8 mouse cellular contexts compared by ENCODE assay signal in genomic region chr10:114800331-114801304, GRCm38 (mm10). TPM values are rescaled to one million over a fixed set of nuclear protein-coding genes. Genes with fewer than 3 reads are reported as not detected.
DNase-seq lines count a peak whose midpoint lies in the region; ATAC-seq lines count a peak whose summit lies in the region.

No protein-coding gene starts in this region.

- peak overlapping the region; percentile 62 for H3K4me3 ChIP-seq in forebrain, embryonic 10.5 days
- H3K4me3 ChIP-seq in limb, embryonic 15.5 days, result peak overlapping the region; percentile 62

- peaks cover 26% of the 10 kb centered on the region for H3K4me1 ChIP-seq in forebrain, embryonic 10.5 days
- peaks cover 20% of the 10 kb centered on the region for H3K4me1 ChIP-seq in limb, embryonic 15.5 days

- peak; percentile 12 for DNase-seq in kidney, postnatal 10 days
- DNase-seq in kidney, adult 11 months, result no peak
- DNase-seq in cerebellum, adult 11-12 months, result peak; percentile 72
- DNase-seq in forebrain, embryonic 10.5 days (ENCODE audit: extremely low spot score, low spot score), result peak; percentile 25
- peak; percentile 36 for DNase-seq in right cerebral cortex, postnatal 4 days
- no peak for DNase-seq in spleen, postnatal 36 days (ENCODE audit: low spot score in 2 of 2)

- no peak for ATAC-seq in limb, embryonic 15.5 days (ENCODE audit: insufficient number of reproducible peaks, low FRiP score, low TSS enrichment, low read depth)
- no peak for ATAC-seq in megakaryocyte-erythroid progenitor cell, adult 5-6 weeks (replicated peaks; ENCODE audit: low FRiP score, low TSS enrichment, poor library complexity, severe bottlenecking)

- 0 out of 2 replicates have a peak overlapping the region, but pooled peaks have one; percentile 14 for H3K9ac ChIP-seq in limb, embryonic 15.5 days

- peaks cover 75% of the 10 kb centered on the region for H3K27me3 ChIP-seq in forebrain, embryonic 10.5 days (ENCODE audit: poor library complexity, severe bottlenecking)
- peaks cover 41% of the 10 kb centered on the region for H3K27me3 ChIP-seq in limb, embryonic 15.5 days

- H3K4me2 ChIP-seq in limb, embryonic 15.5 days, result peak overlapping the region; percentile 96

- WGBS in forebrain, embryonic 10.5 days, result 9% methylated on average over 75 of the region's 75 CpGs
- 5% methylated on average over 75 of the region's 75 CpGs for WGBS in limb, embryonic 15.5 days

- H3K36me3 ChIP-seq in forebrain, embryonic 10.5 days (replicated peaks), result no peaks in the 10 kb centered on the region
- no peaks in the 10 kb centered on the region for H3K36me3 ChIP-seq in limb, embryonic 15.5 days

- H3K9me3 ChIP-seq in forebrain, embryonic 10.5 days, result no peaks in the 10 kb centered on the region
- no peaks in the 10 kb centered on the region for H3K9me3 ChIP-seq in limb, embryonic 15.5 days

- no peak overlapping the region for H3K27ac ChIP-seq in forebrain, embryonic 10.5 days
- H3K27ac ChIP-seq in limb, embryonic 15.5 days, result no peak overlapping the region

RNA-seq across cellular contexts. Expression of gene Trhde, which starts 1.5 kb away (rescaled TPM):
- 0.10 and 0.24 TPM in 2 replicates for polyA plus RNA-seq in forebrain, embryonic 10.5 days (2016; fragmentation: Nextera tagmentation; extraction: Ambion mirVana)
- polyA plus RNA-seq in limb, embryonic 15.5 days (2015; fragmentation: Nextera tagmentation; extraction: Ambion mirVana), result 1.4 and 2.3 TPM in 2 replicates
- not detected in 2 replicates for total RNA-seq in megakaryocyte-erythroid progenitor cell, adult 5-6 weeks (2014; fragmentation: Nextera tagmentation)
- total RNA-seq in megakaryocyte-erythroid progenitor cell, adult 5-6 weeks (2017), result not detected in 2 replicates

Comparison
In these comparisons a context has a peak if more than half of its experiments do, and no peak if none do; other contexts are left out.
1. DNase-seq: peak in kidney, postnatal 10 days (single experiment), cerebellum, adult 11-12 months (single experiment), forebrain, embryonic 10.5 days (single experiment) and right cerebral cortex, postnatal 4 days (single experiment); none in kidney, adult 11 months (single experiment) and spleen, postnatal 36 days (0 of 2).